Mouse (Mus musculus) embryo, embryonic 10.5 days (tissue): ENCODE measurements at regions not wholly inside any gene's neighbourhood (a gene's known extent, or its start where the extent isn't known, plus 50 kb on each side); places are given as distances from the start of the nearest gene placed in this dataset.

Experiments
- DNase-seq: peaks from one replicate; pipeline ENCODE4 v3.0.0-alpha.2; 2015; ENCODE audit warnings: low spot score

- DNase-seq = no peak
Observed at GRCm38 (mm10) chr11:117538732-117539131, 54.6 kb downstream of the Gm11733 start.

- no peak for DNase-seq
Observed at GRCm38 (mm10) chr11:117540609-117541008, 56.4 kb downstream of the Gm11733 start.

- DNase-seq = peak; percentile 82
Observed at GRCm38 (mm10) chr11:117541205-117541884, 57.2 kb downstream of the Gm11733 start.

GRCm38 (mm10) chr11:117543191-117543590, 59.0 kb downstream of the Gm11733 start:
- DNase-seq = no peak

DNA sequence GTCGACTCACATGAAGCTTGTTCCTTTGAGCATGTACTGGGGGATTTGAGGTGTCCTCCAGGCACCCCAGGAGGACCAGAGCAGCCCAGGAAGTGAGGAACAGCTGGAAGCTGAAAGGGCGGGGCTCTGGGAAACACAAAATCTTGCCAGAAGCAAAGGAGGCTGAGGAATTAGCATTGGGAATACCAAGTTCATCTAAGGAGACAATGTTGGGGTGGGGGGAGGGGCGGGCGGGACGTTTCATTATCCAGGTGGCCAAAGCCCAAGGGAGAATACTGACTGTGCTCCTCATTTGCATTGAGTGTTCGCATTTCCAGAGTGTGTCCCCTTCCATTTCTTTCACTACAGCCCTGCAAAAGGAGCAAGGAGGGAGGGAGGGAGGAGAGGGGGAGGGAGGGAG, 60.3 kb downstream of the Gm11733 start:
- DNase-seq = no peak

- no peak for DNase-seq
Observed at GRCm38 (mm10) chr11:117544926-117545325, 60.8 kb downstream of the Gm11733 start.

DNA sequence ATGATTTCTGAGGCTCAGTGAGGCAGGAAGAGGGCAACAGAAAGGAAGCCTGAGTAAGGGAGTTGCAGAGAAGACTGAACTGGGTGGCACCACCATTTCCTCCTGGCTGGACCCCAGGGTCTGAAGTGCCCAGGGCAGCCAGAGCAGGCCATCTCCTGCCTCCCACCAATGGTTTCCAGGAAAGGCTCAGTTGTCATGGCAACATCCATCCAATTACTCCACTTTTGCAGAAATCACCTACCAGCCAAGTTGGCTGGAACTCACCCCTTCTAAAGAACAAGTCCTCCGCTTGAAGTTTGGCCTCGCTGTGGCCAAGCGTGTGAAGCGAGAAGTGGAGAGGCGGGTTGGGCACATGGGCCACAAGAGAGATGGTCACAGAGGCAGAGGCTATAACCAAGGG, 67.8 kb downstream of the Gm11733 start:
- no peak for DNase-seq

DNA sequence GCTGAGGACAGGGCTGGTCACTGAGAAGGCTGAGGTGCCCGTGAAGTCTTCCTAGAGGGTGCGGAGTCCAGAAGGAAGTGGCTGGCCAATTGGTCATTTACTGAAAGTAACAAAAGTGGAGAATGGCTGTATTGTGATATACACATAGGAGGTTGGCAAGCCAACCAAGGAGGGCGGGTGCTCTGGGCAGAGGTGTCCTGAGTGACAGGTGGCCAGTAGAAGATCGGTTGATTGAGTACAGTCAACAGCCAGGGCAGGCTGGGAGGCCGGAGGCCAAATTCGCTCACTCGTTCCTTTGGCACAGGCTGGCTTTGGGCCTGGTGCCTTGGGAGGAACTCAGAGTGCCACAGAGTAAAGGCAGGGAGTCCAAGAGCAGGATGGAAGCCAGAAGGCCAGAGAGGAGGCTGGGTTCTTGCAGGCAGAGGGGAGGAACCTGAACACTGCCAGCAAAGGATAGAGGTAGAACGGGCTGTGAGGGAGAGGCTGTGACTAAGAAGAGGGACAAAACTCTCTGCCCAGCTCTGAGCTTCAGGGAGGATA, 68.3 kb downstream of the Gm11733 start:
- no peak for DNase-seq

DNA sequence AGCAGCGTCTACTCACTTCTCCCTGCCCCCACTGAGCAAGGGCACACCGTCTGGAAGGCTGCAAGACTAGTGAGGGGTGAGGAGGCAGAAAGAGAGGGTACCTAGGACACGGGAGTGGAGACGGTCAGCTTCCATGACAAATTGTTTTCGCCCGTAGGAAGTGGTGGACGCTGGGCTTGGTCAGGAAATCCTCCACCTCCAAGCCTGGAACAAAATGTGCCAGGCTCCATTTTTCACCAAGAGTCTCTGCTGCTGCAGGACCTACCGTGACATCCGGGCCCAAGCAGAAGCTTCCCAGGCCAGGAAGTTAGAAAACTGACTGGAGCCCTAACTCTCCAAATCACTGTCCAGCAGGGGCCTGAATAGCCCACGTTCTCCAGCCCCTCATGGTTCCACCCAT, 69.9 kb downstream of the Gm11733 start:
- no peak for DNase-seq

DNA sequence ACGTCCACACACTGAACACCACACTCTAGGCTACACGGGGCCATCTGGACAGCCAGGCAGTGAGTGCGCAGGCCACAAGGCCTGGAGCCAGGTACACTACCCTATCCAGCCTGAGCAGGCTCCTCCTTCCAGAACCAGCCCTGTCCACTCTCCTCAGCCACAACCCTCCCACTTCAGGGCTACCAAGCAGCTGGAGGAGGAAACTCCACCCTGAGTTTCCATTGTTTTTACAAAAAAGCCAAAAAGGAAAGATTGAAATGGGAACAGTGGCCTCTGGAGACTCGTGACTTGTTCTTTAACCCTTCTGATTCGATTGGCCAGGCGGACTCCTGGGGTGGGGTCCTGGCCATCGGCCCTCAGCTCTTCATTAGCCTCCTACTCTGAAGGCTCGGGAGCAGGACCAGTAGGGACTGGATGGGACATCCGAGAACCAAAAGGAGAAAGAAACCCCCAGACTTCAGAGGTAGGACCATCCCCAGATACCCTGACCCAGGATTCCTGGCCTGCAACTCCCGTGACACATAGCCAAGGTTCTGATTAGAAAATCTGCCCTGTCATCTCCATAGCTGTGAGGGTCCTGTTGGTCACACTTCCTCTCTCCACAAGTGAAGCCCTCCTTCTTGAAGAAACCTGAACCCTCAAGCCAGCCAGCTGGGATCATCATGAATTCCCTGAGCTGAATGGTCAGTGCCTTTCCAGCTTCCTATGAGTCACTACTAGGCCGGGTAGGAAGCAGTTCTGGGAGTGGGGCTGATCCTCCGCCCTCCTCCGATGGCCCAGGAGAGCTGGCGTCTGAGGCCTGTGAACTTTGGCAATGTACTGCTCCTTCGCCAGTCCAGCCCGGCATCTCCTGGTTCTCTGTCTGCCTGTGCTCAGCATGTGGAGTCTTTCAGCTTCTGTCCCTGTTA, 73.6 kb downstream of the Gm11733 start:
- no peak for DNase-seq

GRCm38 (mm10) chr11:117559839-117560238, 75.7 kb downstream of the Gm11733 start:
- DNase-seq = no peak

GRCm38 (mm10) chr11:117567961-117568605, 83.9 kb downstream of the Gm11733 start:
- no peak for DNase-seq

- DNase-seq = no peak
Observed at GRCm38 (mm10) chr11:117568606-117568991, 84.4 kb downstream of the Gm11733 start.

- DNase-seq = no peak
Observed at GRCm38 (mm10) chr11:117569566-117570101, 84.5 kb upstream of the Tnrc6c start.

DNA sequence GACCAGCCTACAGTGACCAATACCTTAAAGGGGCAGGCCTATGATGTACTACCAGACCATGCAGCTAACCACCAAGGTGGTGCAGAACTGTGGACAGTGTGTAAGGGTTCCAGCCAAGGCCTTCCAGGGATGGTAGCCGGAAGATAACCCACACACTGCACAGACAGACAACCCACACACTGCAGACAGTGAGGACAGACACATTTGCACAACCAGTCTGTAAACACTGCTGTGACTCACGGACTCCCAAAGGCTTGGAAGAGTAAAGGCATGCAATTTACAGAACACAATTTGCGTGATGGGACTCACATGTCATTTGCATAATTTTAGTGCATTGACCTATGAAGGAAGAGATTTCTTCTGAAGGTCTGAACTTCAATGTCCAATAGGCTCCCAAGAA, 82.2 kb upstream of the Tnrc6c start:
- no peak for DNase-seq

GRCm38 (mm10) chr11:117574721-117575120, 79.4 kb upstream of the Tnrc6c start:
- DNase-seq = no peak

DNA sequence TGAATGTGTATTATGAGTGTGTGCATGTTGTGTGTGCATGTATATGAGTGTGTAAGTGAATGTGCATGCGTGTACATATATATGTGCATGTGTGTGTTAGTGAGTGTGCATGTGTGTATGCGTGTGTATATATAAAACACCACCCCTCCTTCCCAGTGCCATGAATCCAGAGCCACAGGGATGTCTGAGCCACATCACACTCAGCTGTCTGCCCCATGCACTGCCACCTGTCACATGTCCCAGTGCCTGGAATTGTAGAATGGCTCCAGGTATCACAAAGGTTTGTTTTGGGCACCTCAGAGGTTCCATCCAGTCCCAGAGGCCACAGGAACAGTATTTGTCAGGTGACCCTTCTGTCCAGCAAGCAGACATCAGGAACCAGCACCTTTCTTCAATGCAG, 75.0 kb upstream of the Tnrc6c start:
- DNase-seq = no peak

DNA sequence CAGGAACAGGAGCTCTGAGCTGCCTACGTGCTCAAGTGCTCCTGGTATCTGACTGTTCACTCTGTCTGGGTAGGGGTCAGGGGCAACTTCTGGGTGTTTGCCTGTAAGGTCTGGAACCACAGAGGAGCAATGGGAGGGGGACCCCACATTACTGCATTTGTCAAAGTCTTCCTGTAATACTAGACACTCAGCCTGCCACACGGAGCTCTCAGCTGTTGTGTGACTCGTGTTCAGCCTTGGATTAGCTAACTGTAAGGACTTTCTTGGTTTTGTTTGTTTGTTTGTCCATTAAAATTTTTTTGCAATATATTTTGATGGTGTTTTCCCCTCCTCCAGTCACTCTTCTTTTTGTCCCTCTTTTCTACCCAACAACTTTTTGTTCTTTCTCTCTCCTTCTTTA, 74.4 kb upstream of the Tnrc6c start:
- DNase-seq = no peak

- no peak for DNase-seq
Observed at GRCm38 (mm10) chr11:117583478-117583877, 70.6 kb upstream of the Tnrc6c start.

GRCm38 (mm10) chr11:117585556-117585955, 68.5 kb upstream of the Tnrc6c start:
- no peak for DNase-seq

- peak; percentile 61 for DNase-seq
Observed at GRCm38 (mm10) chr11:117586063-117586462, 68.0 kb upstream of the Tnrc6c start.

GRCm38 (mm10) chr11:117586857-117587425, 67.1 kb upstream of the Tnrc6c start:
- DNase-seq = no peak
